In the genomic region with DNA sequence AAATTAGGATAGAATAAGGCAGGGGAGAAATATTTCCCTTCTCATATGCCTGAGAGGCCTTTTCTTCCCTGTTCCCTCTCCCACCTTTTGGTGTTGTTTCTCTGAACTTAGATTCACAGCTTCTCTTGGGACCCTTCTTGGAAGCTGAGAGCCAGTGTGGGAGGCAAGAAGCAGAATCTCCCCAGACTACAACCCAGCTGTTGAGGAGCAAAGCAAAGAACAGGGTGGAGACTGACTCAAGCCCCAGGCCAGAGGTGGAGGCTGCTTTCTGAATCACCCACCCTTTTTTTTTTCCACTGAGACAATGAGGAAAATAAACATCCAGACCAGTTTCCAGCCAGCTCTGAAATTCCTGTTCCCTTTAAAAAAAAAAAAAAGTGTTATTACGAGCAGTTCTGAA, we compare ENCODE assay signal across 12 mouse cellular contexts.
DNase-seq lines count a peak whose midpoint lies in the region; ATAC-seq lines count a peak whose summit lies in the region.
"Had no signal": no experiment of that assay in that cellular context is flagged by ENCODE, and none has a peak within 500 bp of the region (broad histone marks: within the 10 kb centered on the region; RNA-seq: fewer than 3 reads in every experiment).

No protein-coding gene starts in this region.

- H3K36me3 ChIP-seq in kidney, embryonic 15.5 days, result no peaks in the 10 kb centered on the region
- no peaks in the 10 kb centered on the region for H3K36me3 ChIP-seq in hindbrain, embryonic 10.5 days
- H3K36me3 ChIP-seq: forebrain, embryonic 10.5 days; hindbrain, embryonic 13.5 days had no signal

- no peaks in the 10 kb centered on the region for H3K9me3 ChIP-seq in kidney, embryonic 15.5 days (replicated peaks)
- no peaks in the 10 kb centered on the region for H3K9me3 ChIP-seq in hindbrain, embryonic 10.5 days
- H3K9me3 ChIP-seq: forebrain, embryonic 10.5 days; hindbrain, embryonic 13.5 days had no signal

- ATAC-seq in kidney, embryonic 15.5 days (replicated peaks; ENCODE audit: low FRiP score), result peak; percentile 77

- H3K27ac ChIP-seq in kidney, embryonic 15.5 days, result peak overlapping the region; percentile 72
- no peak overlapping the region for H3K27ac ChIP-seq in hindbrain, embryonic 10.5 days
- H3K27ac ChIP-seq: forebrain, embryonic 10.5 days; hindbrain, embryonic 13.5 days had no signal

- WGBS in kidney, embryonic 15.5 days, result 11% methylated on average over 1 of the region's 1 CpGs
- 74% methylated on average over 1 of the region's 1 CpGs for WGBS in hindbrain, embryonic 10.5 days

- no peaks in the 10 kb centered on the region for H3K27me3 ChIP-seq in kidney, embryonic 15.5 days
- H3K27me3 ChIP-seq in hindbrain, embryonic 10.5 days (ENCODE audit: insufficient read depth, poor library complexity, severe bottlenecking), result no peaks in the 10 kb centered on the region
- H3K27me3 ChIP-seq: hindbrain, embryonic 13.5 days had no signal

- intact Hi-C loops in left cerebral cortex, postnatal 36 days (cut with DNase I), result no loop called here

- H3K4me2 ChIP-seq in kidney, embryonic 15.5 days, result no peak overlapping the region
- H3K4me2 ChIP-seq: hindbrain, embryonic 13.5 days had no signal

- H3K9ac ChIP-seq in kidney, embryonic 15.5 days, result no peak overlapping the region
- H3K9ac ChIP-seq: hindbrain, embryonic 13.5 days had no signal

- H3K4me3 ChIP-seq in kidney, embryonic 15.5 days (replicated peaks), result no peak overlapping the region
- H3K4me3 ChIP-seq in hindbrain, embryonic 10.5 days, result no peak overlapping the region
- H3K4me3 ChIP-seq: forebrain, embryonic 10.5 days; hindbrain, embryonic 13.5 days had no signal

- no peak for DNase-seq in kidney, adult 9 months
- peak; percentile 40 for DNase-seq in NIH3T3 (ENCODE audit: low read depth)
- DNase-seq in heart, adult 18-20 months, result peak; percentile 68 to 88
- peak; percentile 45 for DNase-seq in heart, postnatal 4 days
- no peak for DNase-seq in hindbrain, embryonic 10.5 days (ENCODE audit: low spot score)
- no peak for DNase-seq in left cerebral cortex, postnatal 36 days (ENCODE audit: low spot score in 2 of 2)
- DNase-seq in cerebellum, postnatal 14 days, result no peak
- DNase-seq: right cerebral cortex, adult 18-20 months; thymus, adult 18-20 months had no signal

- H3K4me1 ChIP-seq in kidney, embryonic 15.5 days, result peaks cover 23% of the 10 kb centered on the region
- peaks cover 4% of the 10 kb centered on the region; the same call in 1 of the 2 replicates for H3K4me1 ChIP-seq in hindbrain, embryonic 10.5 days (replicated peaks)
- H3K4me1 ChIP-seq: forebrain, embryonic 10.5 days had no signal

Comparison
In these comparisons a context has a peak if more than half of its experiments do, and no peak if none do; other contexts are left out.
1. DNase-seq: peak in NIH3T3 (single experiment), heart, adult 18-20 months (2 of 2) and heart, postnatal 4 days (single experiment); none in kidney, adult 9 months (single experiment), hindbrain, embryonic 10.5 days (single experiment), left cerebral cortex, postnatal 36 days (0 of 2) and cerebellum, postnatal 14 days (0 of 2).